Comparison of ENCODE assay signal across 10 mouse cellular contexts in genomic region chr4:59273342-59273741, GRCm38 (mm10).
A peak's percentile ranks its signal among the peaks of the same experiment; 100 is the strongest.
DNase-seq lines count a peak whose midpoint lies in the region; ATAC-seq and TF ChIP-seq lines count a peak whose summit lies in the region.
"Had no signal": no experiment of that assay in that cellular context is flagged by ENCODE, and none has a peak within 500 bp of the region (broad histone marks: within the 10 kb centered on the region; RNA-seq: fewer than 3 reads in every experiment).

No protein-coding gene starts in this region.

- DNase-seq in cerebellum, postnatal 10 days = peak; percentile 64 to 69
- no peak for DNase-seq in cerebellum, adult 18-20 months
- peak; percentile 96 for DNase-seq in 3T3-L1 (ENCODE audit: low read depth, low spot score)
- DNase-seq in kidney, adult 8-10 months = peak; percentile 72 to 73
- no peak for DNase-seq in layer of hippocampus, adult 2 months (ENCODE audit: low spot score in 2 of 2)
- DNase-seq in right cerebral cortex, adult 18-20 months = no peak
- no peak for DNase-seq in right cerebral cortex, postnatal 25 days
- DNase-seq: heart, adult 18-20 months had no signal

- H3K27ac ChIP-seq in layer of hippocampus, adult 2 months = no peak overlapping the region

- no peak overlapping the region for H3K4me3 ChIP-seq in layer of hippocampus, adult 2 months

- TF ChIP-seq CTCF in layer of hippocampus, adult 2 months (conservative IDR thresholded peaks at IDR 0.05) = no peak

- ATAC-seq in common myeloid progenitor, adult 5-6 weeks (replicated peaks; ENCODE audit: low read depth, poor library complexity, severe bottlenecking) = peak; percentile 45
- ATAC-seq: inflammation-experienced regulatory T-cells, adult 6 months had no signal

Comparison
In these comparisons a context has a peak if more than half of its experiments do, and no peak if none do; other contexts are left out.
1. DNase-seq: peak in cerebellum, postnatal 10 days (2 of 2), 3T3-L1 (single experiment) and kidney, adult 8-10 months (2 of 2); none in cerebellum, adult 18-20 months (0 of 2), layer of hippocampus, adult 2 months (0 of 2), right cerebral cortex, adult 18-20 months (single experiment) and right cerebral cortex, postnatal 25 days (single experiment).